Mouse (Mus musculus) intestine, postnatal 0 days (tissue): ENCODE measurements around the gene Ctnna3. TPM values are rescaled to one million over a fixed set of nuclear protein-coding genes. Genes with fewer than 3 reads are reported as not detected.
"Not testable (repeated sequence)": the region's sequence is repeated elsewhere in the genome, so short reads cannot be mapped to it uniquely, and the experiment has no call there.

Experiments used
- ATAC-seq: fragments of 200-750 bp; cut with Nextera tagmentation; 2 replicates; pipeline ENCODE4 v1.8.0; 2017; ENCODE audit warnings: mild to moderate bottlenecking, moderate TSS enrichment, moderate library complexity
- H3K27ac ChIP-seq: fragments of 300-500 bp; sonication (generic); 2 replicates; pipeline ENCODE4 v1.5.1; 2014; ENCODE audit warnings: mild to moderate bottlenecking, low read depth, low read length, moderate library complexity
- H3K27me3 ChIP-seq: fragments of 300-500 bp; sonication (generic); replicated peaks from 2 replicates; pipeline ENCODE4 v1.6.1; 2014; ENCODE audit warnings: low read length, mixed read lengths; ENCODE audit not compliant: control insufficient read depth, insufficient read depth
- H3K36me3 ChIP-seq: fragments of 300-500 bp; sonication (generic); 2 replicates; pipeline ENCODE4 v1.6.1; 2014; ENCODE audit warnings: mild to moderate bottlenecking, moderate library complexity; ENCODE audit not compliant: control insufficient read depth, insufficient read depth
- H3K4me1 ChIP-seq: fragments of 300-500 bp; sonication (generic); replicated peaks from 2 replicates; pipeline ENCODE4 v1.6.1; 2014; ENCODE audit warnings: antibody characterized with exemption, low read length, mixed read lengths; ENCODE audit not compliant: control insufficient read depth, insufficient read depth
- H3K4me2 ChIP-seq: fragments of 300-500 bp; sonication (generic); replicated peaks from 2 replicates; pipeline ENCODE4 v1.6.1; 2014; ENCODE audit warnings: low read depth, mild to moderate bottlenecking, moderate library complexity
- H3K4me3 ChIP-seq: fragments of 300-500 bp; sonication (generic); 2 replicates; pipeline ENCODE4 v1.5.1; 2014; ENCODE audit warnings: low read depth, low read length
- H3K9ac ChIP-seq: fragments of 300-500 bp; sonication (generic); 2 replicates; pipeline ENCODE4 v1.6.1; 2014; ENCODE audit warnings: mild to moderate bottlenecking, low read depth, low read length
- H3K9me3 ChIP-seq: fragments of 300-500 bp; sonication (generic); 2 replicates; pipeline ENCODE4 v1.6.1; 2016; ENCODE audit warnings: mixed run types; ENCODE audit not compliant: control insufficient read depth
- CTCF ChIP-seq: sonication (generic); IDR thresholded peaks from 2 replicates; pipeline ENCODE4 v1.5.1; 2016; ENCODE audit warnings: low read depth, mild to moderate bottlenecking, control low read depth, antibody characterized with exemption, moderate library complexity
- WGBS: fragments of 180-500 bp; shearing (Covaris S2); extraction: QIAGEN DNeasy Blood & Tissue Kit; methylation state at CpG from one replicate; pipeline ENCODE4 v1.1.7; 2014; 5-methylcytosine and 5-hydroxymethylcytosine counted together
- polyA plus RNA-seq: library from polyadenylated mRNA; unstranded; fragments of >200 nt; fragmentation: Nextera tagmentation; extraction: Ambion mirVana; gene quantifications from 2 replicates; pipeline ENCODE4 v1.2.1, GENCODE M21; 2015

The Ctnna3 gene
- polyA plus RNA-seq, 1 experiment from 2014 or later, result 0.33 TPM

DNA sequence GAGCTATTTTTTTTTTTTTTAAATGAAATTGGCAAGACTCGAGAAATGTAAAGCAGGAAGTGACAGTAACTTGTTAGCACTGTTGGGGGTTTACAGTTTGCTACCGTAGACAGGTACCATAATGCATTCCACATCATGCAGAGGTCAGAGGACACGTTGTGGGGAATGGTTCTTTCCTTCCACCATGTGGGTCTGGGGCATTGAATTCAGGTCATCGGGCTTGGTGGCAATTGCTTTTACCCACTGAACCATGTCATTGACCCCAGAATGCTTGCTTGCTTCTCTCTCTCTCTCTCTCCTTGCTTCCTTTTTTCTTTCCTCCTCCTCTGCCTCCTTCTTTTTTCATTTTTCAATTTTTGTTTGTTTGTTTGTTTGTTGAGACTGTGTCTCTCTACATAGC is 41.0 kb upstream of the Ctnna3 start:
- no peaks in the 10 kb centered on the region for H3K4me1 ChIP-seq
- no peak overlapping the region for H3K4me3 ChIP-seq
- H3K4me2 ChIP-seq, result no peak overlapping the region
- H3K27ac ChIP-seq, result no peak overlapping the region
- H3K36me3 ChIP-seq, result no peaks in the 10 kb centered on the region
- TF ChIP-seq CTCF, result no peak
- no peaks in the 10 kb centered on the region for H3K27me3 ChIP-seq
- ATAC-seq, result no peak
- WGBS, result 71% methylated on average over 4 of the region's 4 CpGs
- no peaks in the 10 kb centered on the region for H3K9me3 ChIP-seq
- no peak overlapping the region for H3K9ac ChIP-seq

- 93% methylated on average over 10 of the region's 10 CpGs for WGBS
- Histone ChIP-seq H3K9me3 (no peaks in the 10 kb centered on the region), H3K27me3 (no peaks in the 10 kb centered on the region), H3K4me3 (no peak overlapping the region), H3K4me2 (no peak overlapping the region), H3K9ac (no peak overlapping the region), H3K27ac (no peak overlapping the region), H3K4me1 (no peaks in the 10 kb centered on the region), H3K36me3 (no peaks in the 10 kb centered on the region)
- TF ChIP-seq CTCF, result no peak
- no peak for ATAC-seq
Measured at GRCm38 (mm10) chr10:63396963-63397362, 32.9 kb upstream of the Ctnna3 start.

DNA sequence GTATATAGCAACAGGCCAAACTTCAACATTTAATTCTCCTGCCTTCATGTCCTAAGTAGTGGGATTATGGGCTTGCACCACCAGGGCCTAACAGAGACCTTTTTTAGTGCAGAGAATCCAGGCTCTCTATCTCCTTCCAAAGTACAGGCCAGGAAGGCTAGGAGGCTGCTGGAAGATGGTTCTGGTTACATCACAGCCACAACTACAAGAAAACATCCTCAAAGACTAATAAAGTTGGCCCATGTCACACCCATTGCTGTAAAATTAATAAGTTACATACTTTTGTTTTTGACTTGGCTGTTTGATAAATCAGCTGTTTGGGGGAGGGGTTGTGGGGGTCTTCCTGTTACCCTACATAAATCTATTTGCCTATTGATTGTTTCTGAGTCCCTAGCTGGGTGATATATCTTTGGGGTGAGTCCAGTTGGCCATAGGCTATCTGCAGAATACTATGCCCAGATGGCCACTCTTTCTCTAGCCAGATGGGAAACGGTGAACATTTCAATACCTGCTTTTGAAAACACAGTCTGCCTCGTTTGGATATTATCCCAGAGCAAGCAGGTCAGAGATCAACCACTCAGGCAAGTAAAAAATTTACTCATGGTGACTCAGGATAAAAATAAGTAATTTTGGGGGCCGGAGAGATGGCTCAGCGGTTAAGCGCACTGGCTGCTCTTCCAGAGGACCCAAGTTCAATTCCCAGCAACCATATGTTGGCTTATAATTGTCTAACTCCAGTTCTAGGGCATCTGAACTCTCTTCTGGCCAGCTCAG is 27.0 kb upstream of the Ctnna3 start:
- no peaks in the 10 kb centered on the region for H3K4me1 ChIP-seq
- H3K27me3 ChIP-seq, result no peaks in the 10 kb centered on the region
- H3K9me3 ChIP-seq, result no peaks in the 10 kb centered on the region
- 79% methylated on average over 5 of the region's 5 CpGs for WGBS
- H3K36me3 ChIP-seq, result no peaks in the 10 kb centered on the region
- TF ChIP-seq CTCF, result no peak
- no peak overlapping the region for H3K9ac ChIP-seq
- H3K4me3 ChIP-seq, result no peak overlapping the region
- ATAC-seq, result no peak
- no peak overlapping the region for H3K27ac ChIP-seq
- no peak overlapping the region for H3K4me2 ChIP-seq

DNA sequence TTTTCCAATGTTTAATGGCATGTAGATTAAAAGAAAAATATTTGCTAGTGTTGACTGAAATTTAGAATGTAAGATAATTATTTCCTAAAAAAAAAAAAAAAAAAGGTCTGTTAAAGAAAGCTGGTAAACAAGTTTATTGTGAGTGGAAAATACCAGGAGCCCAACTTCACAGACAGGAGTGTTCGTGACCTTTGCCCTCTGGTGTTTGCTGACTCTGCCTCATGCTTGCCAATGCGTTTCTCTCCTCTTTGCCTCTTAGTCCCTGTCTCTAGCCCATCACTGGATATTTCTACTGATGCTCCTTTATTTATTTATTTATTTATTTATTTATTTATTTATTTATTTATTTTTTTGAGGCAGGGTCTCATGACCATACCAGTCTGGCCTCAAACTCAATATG is 26.3 kb upstream of the Ctnna3 start:
- H3K27ac ChIP-seq, result no peak overlapping the region
- WGBS, result 62% methylated on average over 2 of the region's 2 CpGs
- no peak for ATAC-seq
- no peaks in the 10 kb centered on the region for H3K27me3 ChIP-seq
- H3K4me2 ChIP-seq, result no peak overlapping the region
- TF ChIP-seq CTCF, result no peak
- no peaks in the 10 kb centered on the region for H3K9me3 ChIP-seq
- no peaks in the 10 kb centered on the region for H3K4me1 ChIP-seq
- no peak overlapping the region for H3K9ac ChIP-seq
- no peak overlapping the region for H3K4me3 ChIP-seq
- no peaks in the 10 kb centered on the region for H3K36me3 ChIP-seq

- H3K4me1 ChIP-seq, result no peaks in the 10 kb centered on the region
Measured at GRCm38 (mm10) chr10:63410162-63410956, 19.5 kb upstream of the Ctnna3 start.

GRCm38 (mm10) chr10:63411674-63412073 is 18.2 kb upstream of the Ctnna3 start:
- H3K4me3 ChIP-seq, H3K36me3 ChIP-seq, H3K27ac ChIP-seq, H3K27me3 ChIP-seq, H3K9me3 ChIP-seq, ATAC-seq, H3K4me1 ChIP-seq, H3K4me2 ChIP-seq, H3K9ac ChIP-seq: not testable (repeated sequence)
- 93% methylated on average over 6 of the region's 7 CpGs for WGBS

More at GRCm38 (mm10) chr10:63410162-63410956, 19.5 kb upstream of the Ctnna3 start:
- no peaks in the 10 kb centered on the region for H3K9me3 ChIP-seq
- no peaks in the 10 kb centered on the region for H3K27me3 ChIP-seq
- H3K27ac ChIP-seq, result no peak overlapping the region
- no peak overlapping the region for H3K4me2 ChIP-seq
- TF ChIP-seq CTCF, result no peak
- WGBS, result 62% methylated on average over 16 of the region's 16 CpGs
- H3K36me3 ChIP-seq, result no peaks in the 10 kb centered on the region
- H3K4me3 ChIP-seq, result no peak overlapping the region
- no peak overlapping the region for H3K9ac ChIP-seq
- ATAC-seq, result no peak
